Mouse (Mus musculus) MEL (cell line): Measurements from ENCODE around the gene Mta3.

Experiments
- CTCF ChIP-seq, 3 experiments: IDR thresholded peaks in 2 of 3; conservative IDR thresholded peaks in 1 of 3; 2 replicates each; pipeline ENCODE4 v1.5.1; 2011 to 2012; ENCODE audit warnings: low read length in 3 of 3, low read depth in 2 of 3, mild to moderate bottlenecking in 2 of 3, improper control_type of control experiment in 1 of 3, inconsistent platforms in 1 of 3, mixed read lengths in 1 of 3, moderate library complexity in 1 of 3; ENCODE audit not compliant: control insufficient read depth in 1 of 3, insufficient read depth in 1 of 3, poor library complexity in 1 of 3, severe bottlenecking in 1 of 3
- E2F4 ChIP-seq: IDR thresholded peaks from 2 replicates; pipeline ENCODE4 v1.6.1; 2011; ENCODE audit warnings: low read depth, low read length, improper control_type of control experiment, borderline replicate concordance
- MAZ ChIP-seq: IDR thresholded peaks from 2 replicates; pipeline ENCODE4 v1.6.1; 2012; ENCODE audit warnings: low read depth, mild to moderate bottlenecking, inconsistent platforms, low read length, improper control_type of control experiment
- MXI1 ChIP-seq: IDR thresholded peaks from 2 replicates; pipeline ENCODE4 v1.6.1; 2011; ENCODE audit warnings: mild to moderate bottlenecking, low read depth, low read length, improper control_type of control experiment
- NRF1 ChIP-seq: IDR thresholded peaks from 2 replicates; pipeline ENCODE4 v1.6.1; 2014; ENCODE audit warnings: low read depth, mild to moderate bottlenecking, inconsistent platforms, low read length, improper control_type of control experiment, moderate library complexity; ENCODE audit not compliant: poor library complexity, insufficient read depth, severe bottlenecking
- POLR2A ChIP-seq, 2 experiments: IDR thresholded peaks; 2 replicates each; pipeline ENCODE4 v1.6.1; 2011 to 2012; ENCODE audit warnings: low read length in 2 of 2, mild to moderate bottlenecking in 2 of 2, control low read depth in 1 of 2, improper control_type of control experiment in 1 of 2, low read depth in 1 of 2, moderate library complexity in 1 of 2; ENCODE audit not compliant: control insufficient read depth in 1 of 2, insufficient read depth in 1 of 2, poor library complexity in 1 of 2

- no peak for TF ChIP-seq POLR2A (IDR thresholded peaks at IDR 0.05; ENCODE audit: control insufficient read depth in 1 of 2, insufficient read depth in 1 of 2, low read depth in 1 of 2, low read length in 2 of 2, poor library complexity in 1 of 2)
- no peak for TF ChIP-seq CTCF (IDR thresholded peaks at IDR 0.05 in 2 of 3, conservative IDR thresholded peaks at IDR 0.05 in 1 of 3; ENCODE audit: control insufficient read depth in 1 of 3, insufficient read depth in 1 of 3, low read depth in 2 of 3, low read length in 3 of 3, poor library complexity in 1 of 3, severe bottlenecking in 1 of 3)
- no peak for TF ChIP-seq MAZ
- no peak for TF ChIP-seq E2F4
- no peak for TF ChIP-seq NRF1
- TF ChIP-seq MXI1 = no peak
Measured at GRCm38 (mm10) chr17:83803987-83804386, 98.0 kb downstream of the Mta3 start.
